Mouse (Mus musculus) myocyte (in vitro differentiated cells): ENCODE data around the gene Tpt1.

ENCODE experiments used
- CEBPB ChIP-seq: IDR thresholded peaks from 2 replicates; pipeline ENCODE4 v1.6.1; 2011; ENCODE audit warnings: mild to moderate bottlenecking, moderate library complexity; ENCODE audit not compliant: poor library complexity, insufficient read depth, severe bottlenecking
- MAX ChIP-seq: IDR thresholded peaks from one replicate; pipeline ENCODE4 v1.6.1; 2011; ENCODE audit warnings: low read depth, mild to moderate bottlenecking, control low read depth
- MYOD1 ChIP-seq, 3 experiments: IDR thresholded peaks; one replicate each; pipeline ENCODE4 v1.6.1; 2011; ENCODE audit warnings: control low read depth in 2 of 3, low read depth in 2 of 3, mild to moderate bottlenecking in 2 of 3, moderate library complexity in 1 of 3; ENCODE audit not compliant: insufficient read length in 2 of 3, control insufficient read depth in 1 of 3
- MYOG ChIP-seq, 3 experiments: IDR thresholded peaks; one replicate each; pipeline ENCODE4 v1.6.1; 2011; ENCODE audit warnings: control low read depth in 2 of 3, low read depth in 2 of 3, mild to moderate bottlenecking in 2 of 3; ENCODE audit not compliant: insufficient read length in 2 of 3, control insufficient read depth in 1 of 3, insufficient read depth in 1 of 3
- POLR2A ChIP-seq: IDR thresholded peaks from one replicate; pipeline ENCODE4 v1.6.1; 2011; ENCODE audit warnings: low read depth, mild to moderate bottlenecking, control low read depth, moderate library complexity; ENCODE audit not compliant: insufficient read length
- POLR2AphosphoS2 ChIP-seq: IDR thresholded peaks from one replicate; pipeline ENCODE4 v1.6.1; 2011; ENCODE audit warnings: low read depth, control low read depth; ENCODE audit not compliant: insufficient read length
- TCF12 ChIP-seq: IDR thresholded peaks from one replicate; pipeline ENCODE4 v1.6.1; 2011; ENCODE audit warnings: mild to moderate bottlenecking, control low read depth; ENCODE audit not compliant: poor library complexity, insufficient read depth, severe bottlenecking
- USF1 ChIP-seq: IDR thresholded peaks from one replicate; pipeline ENCODE4 v1.6.1; 2011; ENCODE audit warnings: low read depth, mild to moderate bottlenecking, control low read depth, moderate library complexity

- no peak for TF ChIP-seq POLR2A
- TF ChIP-seq POLR2AphosphoS2: no peak
- TF ChIP-seq TCF12: no peak
- no peak for TF ChIP-seq MYOD1 (IDR thresholded peaks at IDR 0.05; ENCODE audit: control insufficient read depth in 1 of 3, insufficient read length in 2 of 3, low read depth in 2 of 3)
- no peak for TF ChIP-seq USF1
- TF ChIP-seq CEBPB: no peak
- TF ChIP-seq MAX: no peak
- no peak for TF ChIP-seq MYOG (IDR thresholded peaks at IDR 0.05; ENCODE audit: control insufficient read depth in 1 of 3, insufficient read depth in 1 of 3, insufficient read length in 2 of 3, low read depth in 2 of 3)
Observed at GRCm38 (mm10) chr14:75832031-75832430, 12.9 kb upstream of the Tpt1 start.
